Mouse (Mus musculus) liver, embryonic 11.5 days (tissue): Measurements from ENCODE around the gene Snx4. TPM values are rescaled to one million over a fixed set of nuclear protein-coding genes. Genes with fewer than 3 reads are reported as not detected.
"Not testable (repeated sequence)": the region's sequence is repeated elsewhere in the genome, so short reads cannot be mapped to it uniquely, and the experiment has no call there.

ENCODE experiments used
- ATAC-seq: fragments of 200-750 bp; cut with Nextera tagmentation; replicated peaks from 2 replicates; pipeline ENCODE4 v1.8.0; 2017; ENCODE audit warnings: moderate number of reproducible peaks, mild to moderate bottlenecking, moderate TSS enrichment, moderate library complexity; ENCODE audit not compliant: low FRiP score
- DNase-seq: peaks from one replicate; pipeline ENCODE4 v3.0.0-alpha.2; 2017; ENCODE audit warnings: low spot score
- H3K27ac ChIP-seq: fragments of 300-500 bp; sonication (generic); 2 replicates; pipeline ENCODE4 v1.5.1; 2014; ENCODE audit warnings: mild to moderate bottlenecking, low read depth, low read length, control low read depth
- H3K27me3 ChIP-seq: fragments of 300-500 bp; sonication (generic); replicated peaks from 2 replicates; pipeline ENCODE4 v1.6.1; 2014; ENCODE audit warnings: low read length, mixed read lengths; ENCODE audit not compliant: control insufficient read depth, insufficient read depth
- H3K36me3 ChIP-seq: fragments of 300-500 bp; sonication (generic); 2 replicates; pipeline ENCODE4 v1.6.1; 2014; ENCODE audit warnings: mild to moderate bottlenecking, low read length, moderate library complexity, mixed read lengths; ENCODE audit not compliant: control insufficient read depth, insufficient read depth
- H3K4me1 ChIP-seq: fragments of 300-500 bp; sonication (generic); replicated peaks from 2 replicates; pipeline ENCODE4 v1.6.1; 2014; ENCODE audit warnings: low read length, mixed read lengths; ENCODE audit not compliant: control insufficient read depth, insufficient read depth
- H3K4me2 ChIP-seq: fragments of 300-500 bp; sonication (generic); 2 replicates; pipeline ENCODE4 v1.6.1; 2014; ENCODE audit warnings: mild to moderate bottlenecking, control low read depth, moderate library complexity
- H3K4me3 ChIP-seq: fragments of 300-500 bp; sonication (generic); 2 replicates; pipeline ENCODE4 v1.5.1; 2014; ENCODE audit warnings: low read depth, low read length, control low read depth
- H3K9ac ChIP-seq: fragments of 300-500 bp; sonication (generic); 2 replicates; pipeline ENCODE4 v1.6.1; 2014; ENCODE audit warnings: low read depth, low read length, control low read depth
- H3K9me3 ChIP-seq: fragments of 300-500 bp; sonication (generic); 2 replicates; pipeline ENCODE4 v1.6.1; 2016; ENCODE audit warnings: low read length, inconsistent platforms, mixed read lengths; ENCODE audit not compliant: control insufficient read depth
- WGBS: fragments of 180-500 bp; shearing (Covaris S2); extraction: QIAGEN DNeasy Blood & Tissue Kit; methylation state at CpG from one replicate; pipeline ENCODE4 v1.1.7; 2014; 5-methylcytosine and 5-hydroxymethylcytosine counted together
- polyA plus RNA-seq: library from polyadenylated mRNA; unstranded; fragments of >200 nt; fragmentation: Nextera tagmentation; extraction: Ambion mirVana; gene quantifications from 2 replicates; pipeline ENCODE4 v1.2.1, GENCODE M21; 2014

The Snx4 gene
- 57.8 and 63.5 TPM in 2 replicates for polyA plus RNA-seq

GRCm38 (mm10) chr16:33251194-33252051, at the start of gene Snx4:
Gene Snx4, plus strand, starts transcription at chr16:33251442.
- H3K4me3 ChIP-seq, result peak within 1 kb of the TSS; percentile 99
- under 1% methylated on average over 72 of the region's 72 CpGs for WGBS
- H3K9ac ChIP-seq, result peak within 1 kb of the TSS; percentile 92
- DNase-seq (peak; percentile 94), ATAC-seq (peak; percentile 89)
- H3K27me3 ChIP-seq, result no peaks in the 10 kb centered on the region
- peak within 1 kb of the TSS; percentile 88 for H3K4me2 ChIP-seq
- H3K27ac ChIP-seq, result peak within 1 kb of the TSS; percentile 84
- no peaks in the 10 kb centered on the region for H3K9me3 ChIP-seq
- H3K36me3 ChIP-seq, result no peaks in the 10 kb centered on the region
- 0 out of 2 replicates have a peak, but pooled peaks cover 6% of the 10 kb centered on the region for H3K4me1 ChIP-seq

GRCm38 (mm10) chr16:33210812-33211211, 40.4 kb upstream of the Snx4 start:
- H3K27me3 ChIP-seq, result no peaks in the 10 kb centered on the region
- H3K4me2 ChIP-seq, result no peak overlapping the region
- ATAC-seq (no peak), DNase-seq (no peak)
- no peak overlapping the region for H3K9ac ChIP-seq
- no peak overlapping the region for H3K27ac ChIP-seq
- WGBS, result 68% methylated on average over 2 of the region's 2 CpGs
- H3K4me3 ChIP-seq, result no peak overlapping the region
- H3K36me3 ChIP-seq, result peaks cover 22% of the 10 kb centered on the region
- H3K4me1 ChIP-seq, result no peaks in the 10 kb centered on the region
- H3K9me3 ChIP-seq, result no peaks in the 10 kb centered on the region

- Histone ChIP-seq H3K27ac (no peak overlapping the region), H3K4me2 (no peak overlapping the region), H3K4me3 (no peak overlapping the region), H3K4me1 (no peaks in the 10 kb centered on the region), H3K9ac (no peak overlapping the region), H3K27me3 (no peaks in the 10 kb centered on the region), H3K36me3 (peaks cover 9% of the 10 kb centered on the region; the same call in 1 of the 2 replicates), H3K9me3 (no peaks in the 10 kb centered on the region)
- DNase-seq (no peak), ATAC-seq (no peak)
- 90% methylated on average over 9 of the region's 9 CpGs for WGBS
These were observed 34.8 kb upstream of the Snx4 start for GRCm38 (mm10) chr16:33216313-33217003.

GRCm38 (mm10) chr16:33217553-33218085, 33.6 kb upstream of the Snx4 start:
- WGBS, result 75% methylated on average over 3 of the region's 3 CpGs
- H3K4me2 ChIP-seq, H3K27ac ChIP-seq, H3K4me3 ChIP-seq, H3K9ac ChIP-seq, H3K9me3 ChIP-seq, H3K4me1 ChIP-seq, DNase-seq, H3K27me3 ChIP-seq, ATAC-seq: not testable (repeated sequence)
- H3K36me3 ChIP-seq, result peaks cover 13% of the 10 kb centered on the region; the same call in 1 of the 2 replicates

- DNase-seq (no peak), ATAC-seq (no peak)
- Histone ChIP-seq H3K4me3 (no peak overlapping the region), H3K36me3 (peaks cover 11% of the 10 kb centered on the region; the same call in 1 of the 2 replicates), H3K4me2 (no peak overlapping the region), H3K27me3 (no peaks in the 10 kb centered on the region), H3K4me1 (no peaks in the 10 kb centered on the region), H3K27ac (no peak overlapping the region), H3K9me3 (no peaks in the 10 kb centered on the region), H3K9ac (no peak overlapping the region)
- WGBS, result 88% methylated on average over 3 of the region's 3 CpGs
These were observed 28.8 kb upstream of the Snx4 start for GRCm38 (mm10) chr16:33222482-33222881.

- Histone ChIP-seq H3K4me3 (no peak overlapping the region), H3K9ac (no peak overlapping the region), H3K27ac (no peak overlapping the region), H3K9me3 (no peaks in the 10 kb centered on the region), H3K27me3 (no peaks in the 10 kb centered on the region), H3K4me2 (no peak overlapping the region), H3K4me1 (no peaks in the 10 kb centered on the region), H3K36me3 (peaks cover 20% of the 10 kb centered on the region)
- WGBS, result 89% methylated on average over 5 of the region's 5 CpGs
- no peak for ATAC-seq
- no peak for DNase-seq
These were observed 26.9 kb upstream of the Snx4 start for GRCm38 (mm10) chr16:33224381-33224780.

DNA sequence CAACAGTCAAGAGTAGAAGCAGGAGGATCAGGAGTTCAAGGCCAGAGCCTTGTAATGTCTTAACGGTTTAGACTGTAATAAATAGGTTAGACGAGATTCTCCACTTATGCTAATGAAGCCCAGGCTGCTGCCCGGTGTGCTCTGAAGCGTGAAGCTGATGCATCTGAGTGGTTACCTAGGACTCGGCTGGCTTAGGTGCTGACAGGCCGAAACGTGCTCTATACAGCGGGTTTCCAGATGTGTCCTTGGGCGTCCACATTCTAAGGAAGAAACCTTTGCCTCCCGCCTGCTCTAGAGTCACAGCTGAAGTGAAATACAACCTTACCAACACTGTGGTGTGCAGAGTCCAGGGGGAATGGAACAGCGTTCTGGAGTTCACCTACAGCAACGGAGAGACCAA, 17.1 kb upstream of the Snx4 start:
- ATAC-seq, result no peak
- H3K27ac ChIP-seq, result no peak overlapping the region
- no peak overlapping the region for H3K4me3 ChIP-seq
- no peaks in the 10 kb centered on the region for H3K4me1 ChIP-seq
- H3K36me3 ChIP-seq, result peaks cover 8% of the 10 kb centered on the region
- no peaks in the 10 kb centered on the region for H3K27me3 ChIP-seq
- H3K4me2 ChIP-seq, result no peak overlapping the region
- H3K9me3 ChIP-seq, result no peaks in the 10 kb centered on the region
- 92% methylated on average over 12 of the region's 12 CpGs for WGBS
- DNase-seq, result no peak
- H3K9ac ChIP-seq, result no peak overlapping the region

DNA sequence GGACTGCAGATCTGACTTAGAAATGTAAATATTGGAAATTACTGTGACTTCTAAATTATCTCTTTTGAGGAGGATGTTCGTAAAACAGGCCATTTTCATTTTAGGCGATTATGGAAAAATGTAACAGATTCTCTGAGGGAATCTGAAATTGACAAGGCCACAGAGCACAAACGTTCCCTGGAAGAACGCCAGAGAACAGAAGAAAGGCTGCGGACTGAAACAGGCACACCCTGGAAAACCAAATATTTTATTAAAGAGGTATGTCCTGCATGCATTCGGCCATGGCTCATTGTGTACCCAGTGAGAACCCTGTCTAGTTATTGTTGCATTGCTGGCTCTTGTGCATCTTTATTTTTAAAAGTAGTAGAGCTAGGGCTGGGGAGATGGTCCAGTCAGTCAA, 15.1 kb upstream of the Snx4 start:
- WGBS, result 87% methylated on average over 6 of the region's 6 CpGs
- Histone ChIP-seq H3K4me1 (no peaks in the 10 kb centered on the region), H3K9ac (no peak overlapping the region), H3K4me2 (no peak overlapping the region), H3K27me3 (no peaks in the 10 kb centered on the region), H3K9me3 (no peaks in the 10 kb centered on the region), H3K27ac (no peak overlapping the region), H3K4me3 (no peak overlapping the region), H3K36me3 (peaks cover 16% of the 10 kb centered on the region)
- DNase-seq (no peak), ATAC-seq (no peak)
